21 mouse cellular contexts compared by ENCODE assay signal in the genomic region with DNA sequence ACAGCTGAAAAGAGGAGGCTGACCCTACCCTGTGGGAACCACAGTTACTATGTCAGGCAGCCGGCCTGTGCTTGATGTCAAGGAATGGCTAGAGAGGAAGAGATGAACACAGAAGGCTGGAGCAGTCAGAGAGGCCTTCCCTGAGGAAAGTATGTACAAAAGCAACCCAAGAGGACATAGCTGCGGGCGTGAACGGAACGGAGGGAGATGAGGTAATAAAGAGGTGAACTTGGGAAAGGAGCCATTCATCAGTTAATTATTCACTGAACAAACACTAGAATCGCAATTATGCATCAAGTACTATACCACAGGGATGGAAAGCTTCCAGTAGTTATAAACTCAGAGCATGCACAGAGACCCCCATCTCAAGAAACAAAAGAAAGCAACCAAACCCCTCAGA. TPM values are rescaled to one million over a fixed set of nuclear protein-coding genes. Genes with fewer than 3 reads are reported as not detected.
A peak's percentile ranks its signal among the peaks of the same experiment; 100 is the strongest.
DNase-seq lines count a peak whose midpoint lies in the region; ATAC-seq and TF ChIP-seq lines count a peak whose summit lies in the region.
"Had no signal": no experiment of that assay in that cellular context is flagged by ENCODE, and none has a peak within 500 bp of the region (broad histone marks: within the 10 kb centered on the region; RNA-seq: fewer than 3 reads in every experiment).

No protein-coding gene starts in this region.

- no peak overlapping the region for H3K4me3 ChIP-seq in forebrain, embryonic 12.5 days (replicated peaks)
- no peak overlapping the region for H3K4me3 ChIP-seq in forebrain, postnatal 0 days (ENCODE audit: low read depth, low read length)
- no peak overlapping the region for H3K4me3 ChIP-seq in lung, postnatal 0 days (ENCODE audit: low read depth, low read length)
- no peak overlapping the region for H3K4me3 ChIP-seq in neural tube, embryonic 15.5 days (replicated peaks)
- H3K4me3 ChIP-seq in kidney, embryonic 16.5 days (ENCODE audit: low read length): no peak overlapping the region
- no peak overlapping the region for H3K4me3 ChIP-seq in liver, postnatal 0 days (ENCODE audit: low read depth, low read length)
- H3K4me3 ChIP-seq: embryonic facial prominence, embryonic 10.5 days; heart, adult 2 months; heart, embryonic 12.5 days; hindbrain, embryonic 10.5 days had no signal

- H3K4me1 ChIP-seq in forebrain, embryonic 12.5 days: peaks cover 25% of the 10 kb centered on the region
- peaks cover 7% of the 10 kb centered on the region; the same call in 1 of the 2 replicates for H3K4me1 ChIP-seq in forebrain, postnatal 0 days (ENCODE audit: insufficient read depth)
- H3K4me1 ChIP-seq in lung, postnatal 0 days (ENCODE audit: insufficient read depth, low read depth, low read length): no peaks in the 10 kb centered on the region
- peaks cover 12% of the 10 kb centered on the region for H3K4me1 ChIP-seq in neural tube, embryonic 15.5 days
- H3K4me1 ChIP-seq in kidney, embryonic 16.5 days (ENCODE audit: insufficient read depth, low read length): peaks cover 13% of the 10 kb centered on the region
- no peaks in the 10 kb centered on the region for H3K4me1 ChIP-seq in liver, postnatal 0 days (ENCODE audit: insufficient read depth)

- WGBS in forebrain, embryonic 12.5 days: 62% methylated on average over 6 of the region's 6 CpGs
- WGBS in forebrain, postnatal 0 days: 38% methylated on average over 6 of the region's 6 CpGs
- WGBS in lung, postnatal 0 days: 51% methylated on average over 6 of the region's 6 CpGs
- 61% methylated on average over 6 of the region's 6 CpGs for WGBS in neural tube, embryonic 15.5 days
- 71% methylated on average over 6 of the region's 6 CpGs for WGBS in kidney, embryonic 16.5 days
- WGBS in liver, postnatal 0 days (ENCODE audit: insufficient replicate concordance): 71% methylated on average over 6 of the region's 6 CpGs

- H3K4me2 ChIP-seq in forebrain, embryonic 12.5 days: no peak overlapping the region
- H3K4me2 ChIP-seq in forebrain, postnatal 0 days (ENCODE audit: low read depth): no peak overlapping the region
- no peak overlapping the region for H3K4me2 ChIP-seq in lung, postnatal 0 days (replicated peaks; ENCODE audit: low read depth, low read length)
- no peak overlapping the region for H3K4me2 ChIP-seq in neural tube, embryonic 15.5 days
- no peak overlapping the region for H3K4me2 ChIP-seq in kidney, embryonic 16.5 days (replicated peaks; ENCODE audit: low read depth, low read length)
- no peak overlapping the region for H3K4me2 ChIP-seq in liver, postnatal 0 days (ENCODE audit: low read depth, low read length)
- H3K4me2 ChIP-seq: heart, embryonic 12.5 days; hindbrain, embryonic 14.5 days had no signal

- 0 out of 2 replicates have a peak overlapping the region, but pooled peaks have one; percentile 12 for H3K9ac ChIP-seq in forebrain, embryonic 12.5 days
- H3K9ac ChIP-seq in forebrain, postnatal 0 days: no peak overlapping the region
- no peak overlapping the region for H3K9ac ChIP-seq in lung, postnatal 0 days (replicated peaks; ENCODE audit: low read depth)
- no peak overlapping the region for H3K9ac ChIP-seq in neural tube, embryonic 15.5 days (replicated peaks)
- no peak overlapping the region for H3K9ac ChIP-seq in kidney, embryonic 16.5 days (replicated peaks; ENCODE audit: low read length)
- no peak overlapping the region for H3K9ac ChIP-seq in liver, postnatal 0 days (replicated peaks)
- H3K9ac ChIP-seq: heart, embryonic 12.5 days; hindbrain, embryonic 14.5 days had no signal

- no peak for TF ChIP-seq EP300 in lung, postnatal 0 days (IDR thresholded peaks at IDR 0.05)
- TF ChIP-seq EP300 in liver, postnatal 0 days (IDR thresholded peaks at IDR 0.05; ENCODE audit: low read depth): no peak

- TF ChIP-seq CTCF in forebrain, postnatal 0 days (IDR thresholded peaks at IDR 0.05; ENCODE audit: low read depth): no peak
- no peak for TF ChIP-seq CTCF in lung, postnatal 0 days (IDR thresholded peaks at IDR 0.05)
- no peak for TF ChIP-seq CTCF in liver, postnatal 0 days (IDR thresholded peaks at IDR 0.05; ENCODE audit: low read depth)

- no peaks in the 10 kb centered on the region for H3K9me3 ChIP-seq in forebrain, embryonic 12.5 days
- no peaks in the 10 kb centered on the region for H3K9me3 ChIP-seq in forebrain, postnatal 0 days (ENCODE audit: low read length)
- no peaks in the 10 kb centered on the region for H3K9me3 ChIP-seq in lung, postnatal 0 days (ENCODE audit: low read length)
- H3K9me3 ChIP-seq in neural tube, embryonic 15.5 days (replicated peaks): no peaks in the 10 kb centered on the region
- no peaks in the 10 kb centered on the region for H3K9me3 ChIP-seq in kidney, embryonic 16.5 days (ENCODE audit: low read length)
- H3K9me3 ChIP-seq in liver, postnatal 0 days (ENCODE audit: low read length): no peaks in the 10 kb centered on the region
- H3K9me3 ChIP-seq: embryonic facial prominence, embryonic 10.5 days; heart, embryonic 12.5 days; hindbrain, embryonic 10.5 days had no signal

- no peak for ATAC-seq in forebrain, embryonic 12.5 days (ENCODE audit: low FRiP score)
- ATAC-seq in forebrain, postnatal 0 days: no peak
- peak; percentile 52 for ATAC-seq in lung, postnatal 0 days
- ATAC-seq in neural tube, embryonic 15.5 days (ENCODE audit: low FRiP score): 0 out of 2 replicates have a peak, but pooled peaks have one; percentile 13
- ATAC-seq in kidney, embryonic 16.5 days (ENCODE audit: low FRiP score, low TSS enrichment): no peak
- no peak for ATAC-seq in liver, postnatal 0 days
- ATAC-seq: activated CD4-positive, CD25-positive, alpha-beta regulatory T cell, adult 4 months had no signal

- H3K27ac ChIP-seq in forebrain, embryonic 12.5 days: peak overlapping the region; percentile 37; the same call in 1 of the 2 replicates
- H3K27ac ChIP-seq in forebrain, postnatal 0 days (ENCODE audit: low read depth, low read length): no peak overlapping the region
- no peak overlapping the region for H3K27ac ChIP-seq in lung, postnatal 0 days (ENCODE audit: low read length)
- no peak overlapping the region for H3K27ac ChIP-seq in neural tube, embryonic 15.5 days (replicated peaks)
- no peak overlapping the region for H3K27ac ChIP-seq in kidney, embryonic 16.5 days (ENCODE audit: low read length)
- H3K27ac ChIP-seq in liver, postnatal 0 days (ENCODE audit: low read depth): no peak overlapping the region
- H3K27ac ChIP-seq: embryonic facial prominence, embryonic 10.5 days; heart, adult 2 months; hindbrain, embryonic 10.5 days; hindbrain, embryonic 14.5 days had no signal

- H3K36me3 ChIP-seq in forebrain, embryonic 12.5 days (replicated peaks): peaks cover 26% of the 10 kb centered on the region
- peaks cover 26% of the 10 kb centered on the region for H3K36me3 ChIP-seq in forebrain, postnatal 0 days (ENCODE audit: insufficient read depth)
- no peaks in the 10 kb centered on the region for H3K36me3 ChIP-seq in lung, postnatal 0 days (ENCODE audit: insufficient read depth, low read length)
- peaks cover 27% of the 10 kb centered on the region for H3K36me3 ChIP-seq in neural tube, embryonic 15.5 days
- no peaks in the 10 kb centered on the region for H3K36me3 ChIP-seq in kidney, embryonic 16.5 days (ENCODE audit: insufficient read depth, low read length)
- no peaks in the 10 kb centered on the region for H3K36me3 ChIP-seq in liver, postnatal 0 days (replicated peaks; ENCODE audit: insufficient read depth, low read length)
- H3K36me3 ChIP-seq: embryonic facial prominence, embryonic 10.5 days; heart, embryonic 12.5 days had no signal

- no peak for DNase-seq in forebrain, postnatal 0 days
- peak; percentile 44 for DNase-seq in lung, postnatal 0 days (ENCODE audit: low spot score)
- DNase-seq in lung, postnatal 14 days: no peak
- no peak for DNase-seq in neural tube, embryonic 10.5 days (ENCODE audit: extremely low spot score, low spot score)
- no peak for DNase-seq in liver, postnatal 0 days
- DNase-seq: adrenal gland, postnatal 25 days; gastrocnemius, postnatal 14 days; heart, adult 2 months had no signal

- H3K27me3 ChIP-seq in forebrain, embryonic 12.5 days: peaks cover 4% of the 10 kb centered on the region; the same call in 1 of the 2 replicates
- no peaks in the 10 kb centered on the region for H3K27me3 ChIP-seq in forebrain, postnatal 0 days (ENCODE audit: insufficient read depth, low read length)
- no peaks in the 10 kb centered on the region for H3K27me3 ChIP-seq in lung, postnatal 0 days (replicated peaks; ENCODE audit: insufficient read depth, low read length)
- H3K27me3 ChIP-seq in neural tube, embryonic 15.5 days (replicated peaks): no peaks in the 10 kb centered on the region
- H3K27me3 ChIP-seq in kidney, embryonic 16.5 days (ENCODE audit: insufficient read depth, low read length): no peaks in the 10 kb centered on the region; the same call in 1 of the 2 replicates
- no peaks in the 10 kb centered on the region for H3K27me3 ChIP-seq in liver, postnatal 0 days (ENCODE audit: insufficient read depth, low read length)

RNA-seq across cellular contexts. Expression of a gene that starts 5.0 kb away (rescaled TPM):
- polyA plus RNA-seq in forebrain, embryonic 12.5 days (2016; fragmentation: Nextera tagmentation; extraction: Ambion mirVana): 7.2 and 10.5 TPM in 2 replicates
- total RNA-seq in forebrain, postnatal 0 days (2014; rRNA removed): 11.8 and 15.6 TPM in 2 replicates
- 21.1 and 21.7 TPM in 2 replicates for polyA plus RNA-seq in forebrain, postnatal 0 days (2015; fragmentation: Nextera tagmentation; extraction: Ambion mirVana)
- polyA plus RNA-seq in lung, postnatal 0 days (2015; fragmentation: Nextera tagmentation; extraction: Ambion mirVana): 37.3 and 41.4 TPM in 2 replicates
- 8.6 and 10.1 TPM in 2 replicates for polyA plus RNA-seq in neural tube, embryonic 15.5 days (2015; fragmentation: Nextera tagmentation; extraction: Ambion mirVana)
- 0.37 and 0.57 TPM in 2 replicates for polyA plus RNA-seq in kidney, embryonic 16.5 days (2015; fragmentation: Nextera tagmentation; extraction: Ambion mirVana)
- polyA plus RNA-seq in liver, postnatal 0 days (2015; fragmentation: Nextera tagmentation; extraction: Ambion mirVana): not detected in 2 replicates
- total RNA-seq: gastrocnemius, adult 18-20 months; heart, adult 2 months; heart, postnatal 25 days; MEL had no signal
- polyA plus RNA-seq: activated CD4-positive, CD25-positive, alpha-beta regulatory T cell, adult 4 months; heart, embryonic 12.5 days had no signal

RNA-seq across cellular contexts. Expression of a gene that starts 19.3 kb away (rescaled TPM):
- 6.3 and 7.8 TPM in 2 replicates for polyA plus RNA-seq in forebrain, embryonic 12.5 days (2016; fragmentation: Nextera tagmentation; extraction: Ambion mirVana)
- total RNA-seq in forebrain, postnatal 0 days (2014; rRNA removed): 14.7 and 16.0 TPM in 2 replicates
- 4.7 and 8.2 TPM in 2 replicates for polyA plus RNA-seq in forebrain, postnatal 0 days (2015; fragmentation: Nextera tagmentation; extraction: Ambion mirVana)
- polyA plus RNA-seq in lung, postnatal 0 days (2015; fragmentation: Nextera tagmentation; extraction: Ambion mirVana): 5.0 and 5.5 TPM in 2 replicates
- 7.8 and 8.3 TPM in 2 replicates for polyA plus RNA-seq in neural tube, embryonic 15.5 days (2015; fragmentation: Nextera tagmentation; extraction: Ambion mirVana)
- 9.3 and 9.5 TPM in 2 replicates for polyA plus RNA-seq in kidney, embryonic 16.5 days (2015; fragmentation: Nextera tagmentation; extraction: Ambion mirVana)
- 1.8 and 2.0 TPM in 2 replicates for polyA plus RNA-seq in liver, postnatal 0 days (2015; fragmentation: Nextera tagmentation; extraction: Ambion mirVana)
- polyA plus RNA-seq: activated CD4-positive, CD25-positive, alpha-beta regulatory T cell, adult 4 months had no signal

RNA-seq across cellular contexts. Expression of a gene that starts 47.2 kb away (rescaled TPM):
- 9.3 and 10.1 TPM in 2 replicates for polyA plus RNA-seq in forebrain, embryonic 12.5 days (2016; fragmentation: Nextera tagmentation; extraction: Ambion mirVana)
- 76.6 and 95.8 TPM in 2 replicates for total RNA-seq in forebrain, postnatal 0 days (2014; rRNA removed)
- polyA plus RNA-seq in forebrain, postnatal 0 days (2015; fragmentation: Nextera tagmentation; extraction: Ambion mirVana): 13.8 and 18.6 TPM in 2 replicates
- polyA plus RNA-seq in lung, postnatal 0 days (2015; fragmentation: Nextera tagmentation; extraction: Ambion mirVana): 4.7 and 5.2 TPM in 2 replicates
- polyA plus RNA-seq in neural tube, embryonic 15.5 days (2015; fragmentation: Nextera tagmentation; extraction: Ambion mirVana): 15.2 and 17.9 TPM in 2 replicates
- polyA plus RNA-seq in kidney, embryonic 16.5 days (2015; fragmentation: Nextera tagmentation; extraction: Ambion mirVana): 1.9 and 2.2 TPM in 2 replicates
- 0.77 and 1.0 TPM in 2 replicates for polyA plus RNA-seq in liver, postnatal 0 days (2015; fragmentation: Nextera tagmentation; extraction: Ambion mirVana)

RNA-seq across cellular contexts. Expression of a gene that starts 47.4 kb away (rescaled TPM):
- 1.5 TPM in 2 replicates for polyA plus RNA-seq in forebrain, embryonic 12.5 days (2016; fragmentation: Nextera tagmentation; extraction: Ambion mirVana)
- total RNA-seq in forebrain, postnatal 0 days (2014; rRNA removed): 2.2 and 4.9 TPM in 2 replicates
- polyA plus RNA-seq in forebrain, postnatal 0 days (2015; fragmentation: Nextera tagmentation; extraction: Ambion mirVana): 2.7 and 2.8 TPM in 2 replicates
- polyA plus RNA-seq in lung, postnatal 0 days (2015; fragmentation: Nextera tagmentation; extraction: Ambion mirVana): 8.9 and 9.0 TPM in 2 replicates
- 2.1 and 2.5 TPM in 2 replicates for polyA plus RNA-seq in neural tube, embryonic 15.5 days (2015; fragmentation: Nextera tagmentation; extraction: Ambion mirVana)
- 1.2 and 1.7 TPM in 2 replicates for polyA plus RNA-seq in kidney, embryonic 16.5 days (2015; fragmentation: Nextera tagmentation; extraction: Ambion mirVana)
- 10.6 and 14.2 TPM in 2 replicates for polyA plus RNA-seq in liver, postnatal 0 days (2015; fragmentation: Nextera tagmentation; extraction: Ambion mirVana)
- total RNA-seq: adrenal gland, adult 18-20 months; MEL had no signal
- polyA plus RNA-seq: activated CD4-positive, CD25-positive, alpha-beta regulatory T cell, adult 4 months; C2C12 had no signal

RNA-seq across cellular contexts. Expression of a gene that starts 57.2 kb away (rescaled TPM):
- 64.0 and 68.2 TPM in 2 replicates for polyA plus RNA-seq in forebrain, embryonic 12.5 days (2016; fragmentation: Nextera tagmentation; extraction: Ambion mirVana)
- 56.0 and 80.3 TPM in 2 replicates for total RNA-seq in forebrain, postnatal 0 days (2014; rRNA removed)
- 95.5 and 101 TPM in 2 replicates for polyA plus RNA-seq in forebrain, postnatal 0 days (2015; fragmentation: Nextera tagmentation; extraction: Ambion mirVana)
- 23.7 and 28.5 TPM in 2 replicates for polyA plus RNA-seq in lung, postnatal 0 days (2015; fragmentation: Nextera tagmentation; extraction: Ambion mirVana)
- 62.8 and 71.6 TPM in 2 replicates for polyA plus RNA-seq in neural tube, embryonic 15.5 days (2015; fragmentation: Nextera tagmentation; extraction: Ambion mirVana)
- polyA plus RNA-seq in kidney, embryonic 16.5 days (2015; fragmentation: Nextera tagmentation; extraction: Ambion mirVana): 54.4 and 56.0 TPM in 2 replicates
- 13.6 and 14.4 TPM in 2 replicates for polyA plus RNA-seq in liver, postnatal 0 days (2015; fragmentation: Nextera tagmentation; extraction: Ambion mirVana)

Comparison
In these comparisons a context has a peak if more than half of its experiments do, and no peak if none do; other contexts are left out.
1. ATAC-seq: peak in lung, postnatal 0 days (single experiment) and neural tube, embryonic 15.5 days (single experiment); none in forebrain, embryonic 12.5 days (single experiment), forebrain, postnatal 0 days (single experiment), kidney, embryonic 16.5 days (single experiment) and liver, postnatal 0 days (single experiment).